Mouse (Mus musculus) yolk sac, embryonic 10.5 days (tissue): ENCODE measurements at regions not wholly inside any gene's neighbourhood (a gene's known extent, or its start where the extent isn't known, plus 50 kb on each side); places are given as distances from the start of the nearest gene placed in this dataset.
A peak's percentile ranks its signal among the peaks of the same experiment; 100 is the strongest.

Experiments used
- DNase-seq: peaks from one replicate; pipeline ENCODE4 v3.0.0-alpha.2; 2017; ENCODE audit warnings: low spot score

DNA sequence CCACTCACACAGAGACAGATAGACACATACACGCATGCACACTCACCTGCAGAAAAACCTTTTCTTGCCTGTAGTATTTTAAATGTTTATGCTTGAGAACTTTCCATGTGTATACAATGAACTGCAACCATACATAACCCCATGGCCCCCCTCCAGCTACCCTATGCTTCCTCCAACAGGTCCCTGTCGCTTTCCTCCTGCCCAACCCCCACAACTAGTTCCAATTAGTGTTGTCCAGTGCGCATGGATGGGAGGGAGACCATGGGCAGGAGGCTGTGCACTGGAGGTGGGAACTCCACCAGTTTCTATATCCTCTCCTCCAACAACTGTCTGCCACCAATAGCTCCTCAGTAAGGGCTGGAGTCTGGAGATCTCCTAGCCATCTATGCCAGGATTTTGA is 82.9 kb upstream of the Jade1 start:
- DNase-seq = no peak

DNA sequence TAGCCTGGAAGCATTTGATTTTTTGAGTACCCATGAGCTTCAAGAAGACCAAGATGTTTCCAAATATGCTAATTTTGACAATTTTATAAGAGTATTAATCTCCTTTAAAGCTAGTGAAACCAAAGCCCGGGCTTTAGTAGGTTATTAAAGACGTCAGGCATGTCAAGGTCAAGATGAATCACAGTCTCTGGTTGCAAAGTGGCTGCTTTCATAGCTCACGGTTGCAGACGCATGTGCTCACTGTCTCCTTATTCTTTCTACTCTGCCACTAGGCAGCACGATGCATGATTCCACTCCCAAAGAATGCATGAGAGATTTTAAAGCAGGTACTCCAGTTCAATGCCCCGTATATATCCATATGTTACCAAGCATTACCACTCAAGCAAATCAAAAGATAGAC is 86.4 kb upstream of the Jade1 start:
- no peak for DNase-seq

DNA sequence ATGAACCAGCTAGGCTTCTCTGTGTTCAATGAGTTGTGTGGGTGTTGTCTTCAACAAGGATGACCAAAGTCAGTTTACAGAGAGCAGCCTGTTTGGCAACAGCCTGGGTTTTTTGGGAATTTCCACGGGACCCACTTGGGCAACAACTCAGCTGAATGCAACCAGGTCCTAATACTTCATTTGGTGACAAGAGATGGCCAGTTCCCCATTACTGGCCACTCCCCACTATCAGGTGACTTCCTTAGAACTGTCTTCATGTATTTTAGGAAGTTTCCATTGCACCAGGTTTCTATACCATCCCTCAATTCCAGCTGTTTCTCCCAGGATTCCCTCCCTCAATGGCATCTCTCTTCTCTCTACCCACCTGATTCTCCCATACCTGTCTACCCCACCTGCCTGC is 87.7 kb upstream of the Jade1 start:
- no peak for DNase-seq

DNA sequence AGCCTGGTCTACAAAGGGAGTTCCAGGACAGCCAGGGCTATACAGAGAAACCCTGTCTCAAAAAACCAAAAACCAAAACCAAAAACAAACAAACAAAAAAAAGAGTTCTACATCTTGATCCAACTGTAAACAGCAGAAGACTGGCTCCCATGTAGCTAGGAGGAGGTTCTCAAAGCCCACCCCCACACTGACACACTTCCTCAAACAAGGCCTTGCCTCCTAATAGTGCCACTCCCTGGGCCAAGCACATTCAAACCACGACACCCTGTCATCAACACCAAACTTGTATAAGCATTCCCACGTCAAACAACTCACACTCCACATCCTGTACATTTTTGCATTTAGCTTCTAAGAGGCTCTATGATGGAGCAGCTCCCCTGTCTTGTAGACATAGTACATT is 89.6 kb upstream of the Jade1 start:
- no peak for DNase-seq

DNA sequence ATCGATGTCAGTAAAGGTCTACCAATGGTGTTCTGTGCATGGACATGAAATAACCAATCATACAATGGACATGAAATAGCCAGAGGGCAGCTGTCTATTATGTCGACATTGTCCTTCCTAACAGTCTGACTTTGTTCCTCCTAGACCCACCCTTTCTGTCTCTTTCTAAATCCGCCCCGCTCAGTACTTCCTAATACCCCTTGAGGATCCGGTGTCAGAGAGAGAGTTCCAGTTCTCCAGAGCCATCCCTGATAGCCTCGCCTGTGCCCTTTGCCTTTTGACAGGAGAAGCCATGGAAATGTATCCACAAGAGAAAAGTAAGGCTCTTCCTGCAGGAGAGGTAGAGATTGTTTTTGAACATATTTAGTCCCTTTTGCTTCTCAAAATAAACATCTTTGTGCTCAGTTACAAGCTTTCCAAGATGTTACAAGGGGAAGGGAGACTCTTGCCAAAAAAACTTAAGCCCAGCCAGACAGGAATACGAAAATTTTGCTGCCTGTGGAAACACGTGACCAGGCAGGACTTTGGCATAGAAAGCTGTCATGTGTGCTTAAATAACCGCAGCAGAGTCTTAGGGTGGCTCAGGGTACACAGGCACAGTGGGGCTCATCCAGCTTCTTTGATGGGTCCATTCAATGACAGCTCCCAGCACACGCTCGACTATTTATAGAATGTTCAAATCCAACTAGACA is 92.4 kb upstream of the Jade1 start:
- no peak for DNase-seq

DNA sequence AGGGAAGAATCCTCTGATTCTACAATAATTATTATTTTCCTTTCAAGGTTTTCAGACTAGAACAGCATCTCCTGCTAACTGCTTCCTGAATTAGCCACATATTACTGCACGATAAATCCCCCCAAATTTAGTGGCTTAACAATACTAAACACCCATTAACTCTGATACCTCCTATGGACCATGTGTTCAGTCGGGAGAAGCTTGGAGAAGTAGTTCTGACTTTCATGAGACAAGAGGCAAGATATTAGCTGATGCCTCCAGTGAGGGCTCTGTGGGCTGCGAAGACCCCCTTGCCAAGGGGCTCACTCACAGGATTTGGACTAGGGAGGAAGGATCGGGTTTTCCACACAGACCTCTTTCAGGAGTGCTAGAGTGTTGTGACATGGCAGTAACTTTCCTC is 95.4 kb upstream of the Jade1 start:
- no peak for DNase-seq

DNA sequence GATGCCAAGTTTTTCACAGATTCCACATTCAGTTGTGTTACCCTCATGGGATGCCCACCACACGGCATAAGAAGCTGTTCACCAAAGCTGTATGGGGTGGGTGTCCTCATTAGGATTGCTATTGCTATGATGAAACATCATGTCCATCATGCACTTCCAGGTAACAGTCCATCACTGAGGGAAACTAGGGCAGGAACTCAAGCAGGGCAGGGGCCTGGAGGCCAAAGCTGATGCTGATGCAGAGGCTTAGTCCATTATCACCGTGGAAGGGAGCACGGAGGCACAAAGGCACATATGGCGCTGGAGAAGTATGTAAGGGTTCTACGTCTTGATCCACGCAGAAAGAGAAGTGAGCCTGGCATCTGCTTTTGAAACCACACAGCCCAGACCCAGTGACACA is 97.4 kb upstream of the Jade1 start:
- no peak for DNase-seq

DNA sequence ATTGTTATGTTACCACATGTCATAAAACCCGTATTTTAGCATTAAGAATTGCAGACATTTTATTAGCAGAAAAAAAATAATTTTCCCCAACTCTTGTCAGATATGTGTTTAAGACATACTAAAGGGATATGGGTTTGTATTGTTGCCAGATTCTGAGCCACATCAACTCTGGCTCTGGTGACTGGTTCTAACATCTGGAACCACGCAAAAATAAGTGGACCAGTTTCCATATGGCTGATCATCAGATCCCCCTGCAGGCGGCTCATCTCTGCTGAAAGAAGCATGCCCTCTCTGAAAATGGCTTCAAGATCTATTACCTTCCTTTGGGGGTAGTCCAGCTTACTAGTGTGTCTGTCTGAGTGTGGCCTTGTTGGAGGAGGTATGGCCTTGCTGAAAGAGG is 102.0 kb upstream of the Jade1 start:
- no peak for DNase-seq

DNA sequence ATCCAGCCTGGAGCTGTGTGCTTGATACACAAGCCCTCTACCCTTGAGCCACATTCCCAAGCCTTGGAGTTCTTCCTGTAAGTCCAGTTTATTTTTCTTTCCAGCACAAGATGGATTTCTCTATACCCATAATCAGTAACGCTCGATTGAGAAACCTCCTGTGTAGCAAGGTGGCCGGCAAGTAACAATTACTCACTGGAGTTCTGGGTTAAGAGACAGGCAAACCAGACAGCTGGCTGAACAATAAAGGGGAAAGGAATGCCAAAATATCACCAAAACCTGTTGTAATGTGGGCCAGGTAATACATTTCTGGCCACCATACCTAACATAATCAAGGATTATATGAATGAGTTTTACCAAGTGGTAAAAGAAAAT is 102.8 kb upstream of the Jade1 start:
- DNase-seq = no peak

DNA sequence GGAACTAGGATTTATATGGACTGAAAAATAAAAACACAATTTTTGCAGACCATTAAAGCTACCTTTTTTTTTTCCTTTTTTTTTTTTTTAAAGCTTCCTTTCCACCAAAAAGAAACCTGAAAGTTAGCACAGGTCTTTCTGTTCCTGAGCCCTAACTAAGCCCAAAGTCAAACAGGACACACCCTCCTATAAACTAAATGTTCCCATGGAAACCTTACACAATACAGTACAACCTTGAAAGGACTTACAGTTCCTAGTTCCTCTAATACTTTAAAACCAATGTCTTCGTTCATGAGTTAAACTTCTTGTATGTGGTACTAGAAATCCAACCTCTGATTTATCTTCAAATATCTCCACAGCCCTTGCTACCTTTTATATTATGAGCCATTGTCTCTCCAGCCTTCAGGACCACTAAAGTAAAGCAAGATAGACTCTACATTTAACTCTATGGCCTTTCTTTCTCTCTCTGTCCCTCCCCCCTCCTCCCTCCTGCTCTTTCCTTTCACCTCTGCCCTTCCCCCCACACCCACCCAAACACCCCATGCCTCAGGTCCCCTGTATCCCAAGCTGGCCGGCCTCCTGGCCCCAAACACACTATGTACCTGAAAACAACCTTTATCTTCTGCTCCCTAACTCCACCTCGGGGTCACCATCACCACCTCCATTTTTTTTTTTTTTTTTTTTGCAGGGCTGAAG is 103.4 kb upstream of the Jade1 start:
- no peak for DNase-seq

DNA sequence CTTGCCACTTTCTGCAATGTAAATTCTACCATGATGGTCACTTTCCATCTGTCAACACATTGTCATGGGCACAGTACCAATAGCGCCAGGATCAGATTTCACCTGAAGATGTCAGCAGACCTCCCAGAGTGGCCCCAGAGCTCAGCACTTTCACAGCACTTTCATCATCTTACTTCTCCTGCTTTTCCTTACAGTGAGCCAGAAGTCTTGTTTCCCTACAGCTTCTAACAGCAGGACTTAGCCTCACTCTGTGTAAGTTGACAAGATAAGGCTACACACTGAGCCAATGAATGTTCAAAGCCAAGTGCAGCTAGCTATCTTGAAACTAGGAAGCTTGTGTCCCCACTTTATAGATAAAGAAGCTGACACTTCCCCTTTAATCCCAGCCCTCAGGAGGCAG is 104.8 kb upstream of the Jade1 start:
- no peak for DNase-seq

DNA sequence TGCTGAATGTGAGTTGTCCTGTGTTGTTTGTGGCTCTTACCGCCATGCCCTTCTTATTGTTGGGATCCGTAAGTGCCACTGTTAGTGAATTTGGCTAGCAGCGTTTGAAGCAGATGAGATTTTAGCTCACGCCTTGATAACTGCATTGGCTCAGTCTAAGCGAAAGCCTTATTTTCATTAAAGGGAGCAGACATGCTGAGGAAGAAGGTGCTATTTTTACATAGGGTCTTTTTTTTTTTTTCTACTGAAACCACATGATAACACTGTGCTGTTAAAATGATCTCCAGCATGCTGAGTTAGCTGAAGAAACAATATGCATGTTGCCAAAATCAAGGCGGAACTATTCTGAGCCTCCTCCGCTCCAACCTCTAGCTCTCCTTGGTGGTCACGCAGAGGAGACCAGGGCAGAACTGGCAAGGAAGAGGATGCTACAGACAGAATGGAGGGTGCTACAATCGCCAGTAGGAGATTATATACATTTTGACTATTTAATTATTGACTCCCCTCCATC is 111.2 kb upstream of the Jade1 start:
- no peak for DNase-seq

DNA sequence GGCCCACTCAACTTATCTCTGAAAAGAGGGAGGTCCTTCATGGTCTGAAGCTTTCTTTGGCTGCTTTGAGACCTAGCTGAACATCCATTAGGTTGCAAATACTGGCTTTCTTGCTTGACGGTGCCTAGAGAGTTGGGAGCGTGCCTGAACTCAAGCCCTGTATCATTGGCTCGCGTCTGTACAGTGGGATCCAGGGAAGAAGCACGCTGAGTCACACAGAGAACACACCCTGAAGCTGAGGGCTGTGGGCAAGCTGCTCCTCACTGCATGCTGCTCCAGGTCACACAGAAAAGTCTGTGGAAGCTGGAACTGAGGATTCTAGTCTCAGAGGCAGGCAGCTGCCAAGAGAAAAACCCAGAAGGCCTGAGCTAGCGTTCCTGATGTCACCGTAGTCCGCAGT is 119.3 kb upstream of the Jade1 start:
- DNase-seq = no peak

DNA sequence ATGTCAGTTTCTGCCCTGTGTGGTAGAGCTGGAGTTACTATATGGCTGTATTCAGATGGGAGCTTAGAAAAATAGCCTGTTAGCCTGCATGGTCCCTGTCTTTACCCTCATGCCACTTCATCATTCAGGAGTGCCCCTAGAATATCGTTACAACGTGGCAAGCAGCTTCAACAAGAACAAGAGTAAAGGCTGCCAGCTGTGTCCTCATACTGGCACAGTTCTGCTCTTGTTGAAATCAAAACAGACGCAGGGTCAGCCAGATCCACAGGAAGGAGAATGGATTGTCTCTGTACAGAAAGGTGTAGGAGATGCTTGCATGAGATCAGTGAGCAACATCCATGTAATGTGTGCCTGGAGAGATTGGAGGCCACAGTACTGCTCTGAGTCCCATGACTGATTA is 122.4 kb upstream of the Jade1 start:
- no peak for DNase-seq

DNA sequence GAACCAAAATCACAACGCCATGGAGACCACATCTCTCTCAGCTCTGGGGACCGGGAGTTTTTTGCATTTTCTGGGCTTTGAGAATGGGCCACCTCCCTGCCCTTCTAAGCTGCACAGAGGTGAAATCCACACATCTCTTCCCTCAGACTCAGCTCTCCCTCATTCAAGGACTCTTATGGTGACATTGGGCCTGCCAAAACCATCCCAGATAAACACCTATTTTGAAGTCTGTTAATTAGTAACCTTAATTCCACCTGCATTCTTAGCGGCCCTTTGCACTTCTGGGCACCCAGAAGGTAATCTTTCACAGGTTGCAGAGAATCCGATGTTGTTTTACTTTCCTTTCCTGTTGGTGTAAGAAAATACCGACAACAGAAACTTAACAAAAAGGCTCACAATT is 123.2 kb upstream of the Jade1 start:
- DNase-seq = no peak

DNA sequence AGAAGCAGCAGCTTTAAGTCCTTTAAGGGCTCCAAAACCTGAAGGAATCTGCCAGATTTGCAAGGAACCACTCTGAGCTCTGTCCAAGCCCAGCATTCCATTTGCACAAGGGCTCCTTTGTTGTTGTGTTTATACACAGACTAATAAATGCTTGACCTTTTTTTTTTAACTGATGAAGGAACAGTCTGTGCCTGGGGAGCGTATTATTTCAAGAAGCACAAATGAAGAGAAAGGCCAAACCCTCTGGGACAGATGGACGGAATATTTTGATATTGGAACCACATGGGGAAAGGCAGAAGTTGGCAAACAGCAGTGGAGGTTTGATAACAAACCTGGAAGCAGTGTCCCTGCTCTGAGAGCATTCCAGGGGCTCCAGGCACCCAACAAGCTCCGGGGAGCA is 125.3 kb upstream of the Jade1 start:
- DNase-seq = no peak

DNA sequence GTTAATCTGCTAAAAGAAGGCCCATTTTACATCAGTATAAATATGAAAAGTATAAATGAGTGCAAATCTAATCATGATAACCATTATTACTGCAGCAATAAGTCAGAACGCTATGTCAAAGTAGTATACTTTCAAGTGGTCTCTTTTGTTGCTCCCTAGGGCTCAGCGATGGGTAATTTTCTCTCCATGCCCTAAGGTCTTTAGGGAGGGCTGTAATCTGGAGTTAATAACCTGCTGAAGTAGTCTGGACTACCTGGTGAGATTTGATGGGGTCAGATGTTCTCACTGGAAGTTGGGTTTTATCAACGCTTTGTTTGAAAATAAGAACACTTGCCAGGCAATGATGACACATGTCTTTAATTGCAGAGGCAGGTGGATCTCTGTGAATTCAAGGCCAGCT is 128.6 kb upstream of the Jade1 start:
- no peak for DNase-seq

DNA sequence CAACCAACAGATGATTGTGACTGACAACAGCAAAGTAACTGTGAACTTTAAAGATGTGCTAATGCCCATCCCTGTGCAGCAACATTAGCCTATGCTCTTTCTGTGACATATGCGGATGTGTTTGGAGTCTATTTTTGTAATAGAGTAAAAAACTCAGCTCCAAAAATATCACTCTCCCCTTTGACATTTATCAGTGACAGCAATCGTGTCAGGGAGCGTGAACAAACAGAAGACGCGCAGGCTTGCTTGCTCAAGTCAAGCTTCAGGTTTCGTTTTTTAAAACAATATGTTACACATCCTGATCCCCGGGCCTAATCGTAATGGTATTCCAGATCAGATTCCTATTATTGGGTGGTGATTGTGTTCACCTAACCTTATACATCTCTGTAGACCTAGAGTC is 129.7 kb upstream of the Jade1 start:
- DNase-seq = no peak

DNA sequence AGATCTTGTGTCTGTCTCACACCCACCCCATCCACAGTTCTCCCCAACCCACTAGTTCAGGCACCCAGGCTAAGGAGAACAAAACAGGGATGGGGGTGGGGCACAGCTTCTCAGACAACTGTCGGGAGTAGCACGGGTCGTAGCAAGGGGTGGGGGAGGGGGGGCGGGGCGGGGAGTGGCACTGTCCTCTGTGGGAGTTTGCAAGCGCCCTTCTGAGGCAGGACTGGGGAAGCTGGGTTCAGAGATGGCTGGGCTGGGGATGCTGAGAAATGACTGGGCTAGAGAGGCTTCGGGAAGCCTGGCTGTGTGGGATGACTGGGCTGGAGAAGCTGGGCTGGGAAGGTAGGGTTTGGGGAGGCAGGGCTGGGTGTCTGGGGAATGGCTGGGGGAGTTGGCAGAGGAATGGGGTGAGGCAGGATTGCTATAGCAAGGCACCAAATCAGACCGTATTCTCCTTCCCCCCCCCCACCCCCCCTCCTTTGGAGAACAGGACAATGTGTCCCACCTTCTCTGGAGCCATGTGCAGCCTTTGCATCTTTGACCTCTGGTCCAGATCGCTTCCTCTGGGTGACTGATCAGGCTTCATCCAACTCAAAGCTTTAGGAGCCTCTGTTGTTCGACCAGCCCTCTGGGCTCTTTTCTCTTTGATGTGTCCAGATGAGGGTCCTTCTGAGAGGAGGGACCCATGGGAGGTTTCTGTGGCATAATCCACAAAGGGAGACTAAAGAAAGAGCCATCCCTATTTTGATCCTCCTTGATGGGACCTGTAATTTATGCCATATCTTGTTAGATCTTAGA is 131.2 kb upstream of the Jade1 start:
- DNase-seq = no peak

DNA sequence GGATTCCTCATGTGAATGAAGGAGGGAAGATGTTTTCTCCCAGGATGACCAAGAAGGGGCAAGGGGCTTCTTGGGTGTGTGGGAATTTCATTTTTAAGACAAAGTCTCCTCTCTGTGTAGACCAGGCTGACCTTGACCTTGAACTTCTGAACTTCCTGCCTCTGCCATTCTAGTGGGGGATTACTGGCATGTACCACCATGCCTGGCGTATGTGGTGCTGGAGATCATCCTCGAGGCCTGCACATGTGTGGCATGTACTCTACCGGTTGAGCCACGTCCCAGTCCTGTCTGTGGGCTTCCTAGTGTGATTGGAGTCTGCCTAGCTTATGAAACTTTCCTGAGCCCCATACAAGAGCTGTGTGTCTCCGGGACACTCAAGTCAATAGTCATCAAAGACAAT is 131.9 kb upstream of the Jade1 start:
- DNase-seq = no peak

DNA sequence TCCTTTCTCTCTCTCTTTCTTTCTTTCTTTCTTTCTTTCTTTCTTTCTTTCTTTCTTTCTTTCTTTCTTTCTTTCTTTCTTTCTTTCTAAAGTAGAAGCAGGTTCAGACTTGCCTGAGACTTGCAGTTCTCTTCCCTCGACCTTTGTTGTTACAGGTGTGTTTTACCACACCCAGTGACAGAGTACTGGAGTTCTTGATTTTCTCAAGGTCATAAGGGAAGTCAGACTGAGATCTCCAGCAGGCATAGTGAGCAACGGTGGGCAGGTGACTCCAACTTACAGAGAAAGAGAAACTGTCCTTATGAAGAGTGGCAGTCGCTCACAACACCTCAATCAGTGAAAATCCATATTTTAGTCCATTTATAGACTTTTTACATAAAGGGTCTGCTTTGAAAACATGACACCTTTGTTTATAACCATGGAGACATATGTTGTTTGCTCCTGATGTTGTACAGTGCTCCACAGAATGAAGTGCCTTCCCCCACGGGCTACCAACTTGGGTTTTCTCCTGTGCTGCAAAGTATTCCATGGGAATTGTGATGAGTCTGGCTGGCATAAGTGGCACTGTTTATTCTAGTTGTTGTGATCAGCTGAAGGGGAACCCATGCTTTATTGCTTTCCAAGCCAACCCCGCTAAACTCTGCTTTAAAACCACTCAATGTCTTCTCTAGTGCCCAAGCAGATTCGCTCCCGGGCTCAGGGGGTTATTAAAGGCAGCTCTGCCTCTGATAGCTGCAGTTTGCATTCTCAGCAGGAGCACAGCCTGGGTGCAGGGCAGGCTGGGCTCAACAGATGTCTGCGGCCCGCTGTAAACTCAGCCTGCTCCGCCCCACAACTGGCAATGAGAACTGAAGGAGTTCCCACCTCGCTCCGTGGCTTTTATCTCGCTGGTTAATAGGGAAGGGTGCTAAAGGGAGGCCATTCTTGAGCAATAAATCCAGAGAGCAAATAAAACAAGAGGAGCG is 132.6 kb upstream of the Jade1 start:
- peak; percentile 31 for DNase-seq

DNA sequence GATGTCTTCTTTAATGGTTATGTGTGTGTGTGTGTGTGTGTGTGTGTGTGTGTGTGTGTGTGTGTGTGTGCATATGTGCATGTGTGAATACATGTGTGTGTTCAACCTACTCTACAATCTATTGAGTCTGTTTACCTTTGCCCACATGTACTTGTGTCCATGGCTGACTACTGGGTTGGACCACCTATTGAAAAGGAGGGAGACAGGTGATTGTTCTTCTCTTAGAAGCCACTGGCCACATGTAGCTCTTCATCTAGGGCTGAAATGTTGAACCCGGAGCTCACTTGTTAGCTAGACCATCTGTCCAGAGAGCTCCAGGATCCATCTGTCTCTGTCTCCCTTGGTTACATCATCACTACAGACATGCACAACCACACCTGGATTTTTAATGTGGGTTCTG is 141.8 kb upstream of the Jade1 start:
- no peak for DNase-seq
